Mouse (Mus musculus): ENCODE results near the gene Cacng3.

DNA sequence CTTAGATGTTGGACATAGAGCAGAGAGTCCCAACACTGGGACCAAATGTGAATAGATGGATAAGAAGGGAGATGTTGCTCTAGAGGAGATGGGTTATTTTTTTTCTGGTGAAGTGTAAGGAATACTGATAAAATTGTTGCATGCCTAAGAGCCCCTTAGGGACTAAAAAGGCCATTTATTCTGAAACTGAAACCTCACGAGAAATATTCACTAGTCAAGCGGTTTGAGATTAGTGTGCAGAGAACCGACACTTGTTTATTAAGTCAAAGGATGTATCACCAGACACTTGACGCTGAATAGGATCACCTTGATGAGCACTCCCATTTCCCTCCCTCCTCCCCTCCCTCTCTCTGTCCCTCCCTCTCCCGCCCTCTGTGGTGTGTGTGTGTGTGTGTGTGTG is 136.2 kb downstream of the Cacng3 start:
- TF ChIP-seq CTCF (IDR thresholded peaks at IDR 0.05; ENCODE audit: low read depth) (no peak), EP300 (optimal IDR thresholded peaks at IDR 0.05) (no peak)

Data from stomach, postnatal 0 days (tissue).